Mouse (Mus musculus): Measurements from ENCODE around the gene Cnot10.

The Cnot10 gene

DNA sequence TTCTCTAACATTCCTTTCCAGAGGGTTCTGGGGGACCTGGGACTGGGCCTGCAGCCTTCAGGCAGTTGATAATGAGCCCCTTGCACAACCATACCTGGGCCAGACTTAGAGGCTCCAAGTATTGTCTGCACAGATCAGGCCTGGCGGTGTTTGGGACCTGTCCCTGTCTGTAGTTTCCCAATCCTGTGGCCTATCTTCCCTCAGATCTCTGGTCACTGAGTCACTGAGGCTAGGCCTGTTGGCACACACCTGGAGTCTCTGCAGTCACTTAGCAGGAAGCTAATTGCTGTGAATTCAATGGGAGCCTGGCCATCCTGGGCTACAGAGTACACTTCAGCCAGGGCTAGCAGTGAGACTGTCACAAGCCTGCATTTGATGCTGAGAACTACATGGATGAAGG lies 64.0 kb downstream of the Cnot10 start:
- no peak for DNase-seq (ENCODE audit: low spot score)

DNA sequence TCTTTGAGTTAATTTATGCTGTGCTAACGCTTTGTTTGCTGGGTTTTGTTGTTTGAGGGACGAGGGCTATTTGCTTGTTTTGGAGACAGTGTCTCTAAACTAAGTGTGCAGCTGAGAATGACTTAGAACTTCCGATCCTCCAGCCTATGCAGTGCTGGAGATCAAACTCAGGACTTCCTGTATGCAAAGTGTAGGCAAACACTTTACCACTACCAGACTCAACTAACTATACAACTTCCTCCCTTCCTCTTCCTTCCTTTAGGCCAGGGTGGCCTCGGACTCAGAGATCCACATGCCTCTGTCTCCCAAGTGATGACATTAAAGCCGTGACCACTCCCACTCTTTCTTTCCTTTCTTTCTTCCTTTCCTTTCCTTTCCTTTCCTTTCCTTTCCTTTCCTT lies 66.5 kb downstream of the Cnot10 start:
- DNase-seq (ENCODE audit: low spot score), result no peak

GRCm38 (mm10) chr9:114568682-114569474 lies 71.1 kb downstream of the Cnot10 start:
- DNase-seq (ENCODE audit: low spot score), result no peak

DNA sequence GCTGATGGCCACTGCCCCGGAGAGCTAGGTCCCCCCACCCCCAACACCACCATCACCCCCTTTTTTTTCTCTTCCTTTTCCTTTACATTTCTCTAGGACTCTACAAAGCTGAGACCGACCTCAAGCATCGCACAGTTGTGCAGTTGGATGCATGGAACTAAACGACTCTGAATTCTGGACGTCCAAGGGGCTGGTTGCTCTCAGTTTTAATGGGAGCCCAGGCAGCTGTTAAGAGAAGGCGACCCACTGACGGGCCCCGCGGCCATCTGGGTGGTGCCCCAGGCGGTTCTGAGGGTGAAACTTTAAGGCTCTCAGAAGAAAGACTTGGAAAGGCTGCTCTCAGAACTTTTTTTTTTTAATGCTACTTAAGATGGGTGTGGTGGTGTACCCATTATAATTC lies 75.3 kb downstream of the Cnot10 start:
- DNase-seq (ENCODE audit: low spot score), result no peak

DNA sequence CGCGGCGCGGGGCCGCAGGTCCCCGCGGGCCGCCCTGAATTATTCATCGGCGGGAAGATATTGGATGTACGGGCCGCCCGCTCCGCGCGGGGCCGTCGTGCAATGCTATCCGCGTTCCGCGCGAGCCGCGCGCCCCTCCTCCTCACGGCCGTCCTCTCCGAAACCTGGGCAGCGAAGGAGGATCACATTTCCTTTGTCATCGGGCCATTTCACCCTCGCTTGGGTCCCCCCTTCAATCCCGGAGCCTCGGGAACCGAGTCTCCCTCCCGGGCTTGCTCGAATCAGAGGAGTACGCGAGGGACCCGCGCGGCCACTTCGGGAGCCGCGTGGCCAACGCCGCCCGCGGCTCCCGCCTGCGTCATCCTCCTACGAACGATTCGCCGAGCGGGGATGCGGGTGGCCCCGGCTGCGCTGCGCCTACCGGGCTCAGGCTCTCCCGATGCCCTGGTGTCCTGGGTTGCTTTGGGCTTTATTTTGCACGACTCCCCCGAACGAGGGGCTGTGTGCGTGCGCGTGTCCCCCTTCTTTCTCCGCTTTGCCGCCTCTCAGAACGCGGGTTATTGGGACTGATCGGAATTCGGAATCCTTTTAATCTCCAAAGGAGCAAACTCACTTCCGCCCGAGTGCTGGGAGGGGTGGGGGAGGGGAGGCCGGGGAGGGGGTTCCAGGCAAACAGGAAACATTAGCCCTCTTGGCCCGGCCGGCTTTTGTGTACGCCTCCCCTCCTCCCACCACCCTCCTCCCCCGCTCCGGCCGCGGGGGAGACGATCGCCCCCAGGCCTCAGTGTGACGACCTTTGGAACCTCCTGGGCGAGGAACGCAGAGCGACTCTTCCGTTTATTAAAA lies 76.0 kb downstream of the Cnot10 start, which contains the start of gene Trim71:
TSS of gene Trim71 (minus strand) at position 609 of the 846 bp plus-strand sequence.
- DNase-seq (ENCODE audit: low spot score), result no peak

- DNase-seq (ENCODE audit: low spot score), result no peak
Measured at GRCm38 (mm10) chr9:114562919-114563751, 76.8 kb downstream of the Cnot10 start.

- no peak for DNase-seq (ENCODE audit: low spot score)
Measured at GRCm38 (mm10) chr9:114562031-114562918, 77.7 kb downstream of the Cnot10 start.

GRCm38 (mm10) chr9:114561671-114561971 lies 78.4 kb downstream of the Cnot10 start:
- DNase-seq (ENCODE audit: low spot score), result no peak

- DNase-seq (ENCODE audit: low spot score), result no peak
Measured at GRCm38 (mm10) chr9:114560771-114561670, 79.0 kb downstream of the Cnot10 start.

GRCm38 (mm10) chr9:114560141-114560540 lies 79.8 kb downstream of the Cnot10 start:
- DNase-seq (ENCODE audit: low spot score), result no peak

DNA sequence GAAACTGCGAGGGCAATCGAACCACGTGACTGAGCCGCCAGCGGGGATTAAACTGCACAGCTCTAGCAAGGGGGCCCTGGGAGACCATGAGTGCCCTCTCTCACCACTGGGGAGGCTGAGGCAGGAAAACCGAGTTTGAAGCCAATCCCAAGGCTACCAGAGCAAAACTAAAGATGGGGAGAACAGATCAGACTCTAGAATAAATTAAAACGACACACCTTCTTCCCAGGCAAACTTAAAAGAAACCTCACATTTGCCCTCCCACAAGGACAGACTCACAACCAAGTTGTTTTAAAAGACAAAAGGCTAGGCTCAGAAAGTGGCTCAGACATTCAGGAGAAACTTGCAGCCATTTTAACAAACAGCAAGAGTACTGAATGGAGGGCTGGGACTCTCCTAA lies 82.9 kb downstream of the Cnot10 start:
- no peak for DNase-seq (ENCODE audit: low spot score)

DNA sequence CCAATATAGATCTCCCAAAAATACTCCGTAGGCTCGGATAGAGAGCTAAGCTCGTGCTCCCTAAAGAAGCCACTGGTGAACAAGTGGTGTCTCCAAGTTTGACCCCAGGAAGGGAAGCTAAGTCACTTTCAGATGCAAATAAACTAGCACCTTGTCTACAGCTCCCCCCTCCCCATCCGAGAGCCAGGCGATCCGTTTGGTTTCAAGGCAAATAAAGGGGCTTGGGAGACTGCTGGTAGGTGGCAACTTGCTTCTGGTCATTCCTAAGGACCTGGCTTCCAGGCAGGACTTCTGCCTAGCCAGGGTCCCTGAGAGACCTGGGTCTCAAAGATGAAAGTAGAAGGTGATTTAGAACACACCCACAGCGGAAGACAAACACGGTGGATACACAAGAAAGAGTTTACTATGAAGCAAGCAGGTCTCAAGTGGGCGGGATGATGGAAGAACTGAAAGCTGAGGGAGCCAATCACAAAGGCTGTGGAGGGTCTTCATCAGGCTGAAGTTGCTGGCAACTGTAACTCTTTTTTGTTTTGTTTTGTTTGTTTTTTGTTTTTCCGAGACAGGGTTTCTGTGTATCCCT lies 83.6 kb downstream of the Cnot10 start:
- no peak for DNase-seq (ENCODE audit: low spot score)

DNA sequence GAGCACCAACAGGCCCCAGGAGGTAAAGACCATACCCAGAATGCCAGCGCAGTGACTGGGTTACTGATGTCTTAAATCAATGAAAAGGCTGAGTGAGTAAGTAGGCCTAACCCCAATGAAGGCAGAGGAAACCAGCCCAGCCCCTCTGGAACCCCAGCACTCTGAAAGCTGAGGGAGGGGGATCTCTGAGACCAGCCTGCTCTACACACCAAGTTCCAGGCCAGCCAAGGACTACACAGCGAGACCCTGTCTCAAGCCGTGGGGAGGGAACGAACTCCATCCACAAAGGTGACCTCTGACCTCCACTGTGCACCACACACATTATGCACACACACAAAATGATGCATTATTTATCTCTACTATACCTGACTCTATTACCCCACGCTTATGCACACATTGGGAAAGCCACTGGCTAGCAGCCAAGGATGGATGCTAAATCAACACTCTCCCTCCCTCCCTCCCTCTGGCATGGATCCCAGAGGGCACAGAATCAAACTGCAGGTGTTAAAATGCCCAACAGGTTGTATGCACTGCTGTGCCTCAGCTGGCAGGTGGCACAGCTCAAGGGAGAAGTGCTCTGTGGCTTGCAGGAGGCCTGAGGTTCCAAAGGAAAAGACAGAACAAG lies 85.5 kb downstream of the Cnot10 start:
- DNase-seq (ENCODE audit: low spot score), result no peak

GRCm38 (mm10) chr9:114553828-114554227 lies 86.2 kb downstream of the Cnot10 start:
- no peak for DNase-seq (ENCODE audit: low spot score)

- DNase-seq (ENCODE audit: low spot score), result no peak
Measured at GRCm38 (mm10) chr9:114550033-114550432, 90.0 kb downstream of the Cnot10 start.

DNA sequence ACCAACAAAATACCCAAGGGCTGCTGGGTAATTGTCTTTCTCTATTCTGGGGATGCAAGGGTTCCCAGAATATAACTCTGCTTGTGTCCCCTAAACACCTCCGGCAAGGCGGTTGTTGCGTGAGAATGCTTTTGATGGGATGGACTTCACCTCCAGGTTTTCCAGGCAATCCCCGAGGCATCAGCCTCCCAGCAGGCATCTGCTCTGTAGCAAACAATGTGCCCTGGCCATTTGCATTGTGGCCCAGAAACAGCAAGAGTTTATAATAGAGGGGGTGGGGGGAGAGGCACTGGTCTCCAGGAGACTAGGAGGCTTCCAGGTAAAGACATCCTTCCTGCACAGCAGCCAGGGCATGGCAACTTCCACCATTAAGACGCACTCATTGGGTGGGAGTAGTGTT lies 90.9 kb downstream of the Cnot10 start:
- no peak for DNase-seq (ENCODE audit: low spot score)

DNA sequence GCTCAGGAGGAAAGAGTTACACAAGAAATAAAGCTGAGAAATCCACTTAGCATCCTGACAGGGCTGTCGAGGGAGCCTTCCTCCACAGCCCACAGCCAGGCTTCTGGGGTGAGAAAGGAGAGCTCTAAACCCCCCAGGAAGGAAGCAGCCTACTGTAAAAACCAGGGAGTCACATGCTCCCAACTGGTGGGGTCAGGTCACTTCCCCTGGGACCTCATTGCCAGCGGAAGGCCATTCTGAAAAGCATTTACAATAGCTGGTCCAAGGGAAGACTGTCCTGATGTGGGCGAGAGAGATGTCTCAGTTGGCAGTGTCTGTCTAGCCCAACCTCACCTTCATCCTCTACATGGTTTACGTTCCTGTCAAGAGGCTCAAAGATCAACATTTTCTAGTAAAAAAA lies 91.5 kb downstream of the Cnot10 start:
- no peak for DNase-seq (ENCODE audit: low spot score)

- no peak for DNase-seq (ENCODE audit: low spot score)
Measured at GRCm38 (mm10) chr9:114547643-114548077, 92.3 kb downstream of the Cnot10 start.

- DNase-seq (ENCODE audit: low spot score), result no peak
Measured at GRCm38 (mm10) chr9:114546765-114547164, 93.2 kb downstream of the Cnot10 start.
